Mouse (Mus musculus) olfactory bulb, adult 2 months (tissue): ENCODE data around the gene 4921524J17Rik. TPM values are rescaled to one million over a fixed set of nuclear protein-coding genes. Genes with fewer than 3 reads are reported as not detected.

ENCODE experiments used
- H3K27ac ChIP-seq: fragments of 200-500 bp; 2 replicates; pipeline ENCODE4 v1.5.1; 2012; ENCODE audit warnings: low read depth, low read length; ENCODE audit not compliant: insufficient read depth
- H3K4me1 ChIP-seq: fragments of 200-500 bp; 2 replicates; pipeline ENCODE4 v1.6.1; 2012; ENCODE audit warnings: low read length; ENCODE audit not compliant: control insufficient read depth, insufficient read depth
- H3K4me3 ChIP-seq: fragments of 200-500 bp; 2 replicates; pipeline ENCODE4 v1.5.1; 2012; ENCODE audit warnings: mild to moderate bottlenecking, low read depth, low read length, moderate library complexity; ENCODE audit not compliant: insufficient read depth
- CTCF ChIP-seq: fragments of 200-500 bp; IDR thresholded peaks from 2 replicates; pipeline ENCODE4 v1.5.1; 2012; ENCODE audit warnings: low read depth, mild to moderate bottlenecking, low read length, moderate library complexity; ENCODE audit not compliant: insufficient read depth
- POLR2A ChIP-seq: fragments of 200-500 bp; IDR thresholded peaks from 2 replicates; pipeline ENCODE4 v1.6.1; 2012; ENCODE audit warnings: mild to moderate bottlenecking, low read depth, low read length, moderate library complexity; ENCODE audit not compliant: insufficient read depth
- WGBS: fragments of 180-500 bp; shearing (Covaris S2); methylation state at CpG from one replicate; pipeline ENCODE4 v1.1.7; 2018; 5-methylcytosine and 5-hydroxymethylcytosine counted together
- polyA plus RNA-seq: library from polyadenylated mRNA; stranded (reverse); fragments of >200 nt; gene quantifications from 2 replicates; pipeline ENCODE4 v1.2.4, GENCODE M21; 2012; ENCODE audit warnings: low replicate concordance; ENCODE audit not compliant: missing spikeins, insufficient read depth, insufficient read length

4921524J17Rik gene
- polyA plus RNA-seq, 1 experiment: not detected

DNA sequence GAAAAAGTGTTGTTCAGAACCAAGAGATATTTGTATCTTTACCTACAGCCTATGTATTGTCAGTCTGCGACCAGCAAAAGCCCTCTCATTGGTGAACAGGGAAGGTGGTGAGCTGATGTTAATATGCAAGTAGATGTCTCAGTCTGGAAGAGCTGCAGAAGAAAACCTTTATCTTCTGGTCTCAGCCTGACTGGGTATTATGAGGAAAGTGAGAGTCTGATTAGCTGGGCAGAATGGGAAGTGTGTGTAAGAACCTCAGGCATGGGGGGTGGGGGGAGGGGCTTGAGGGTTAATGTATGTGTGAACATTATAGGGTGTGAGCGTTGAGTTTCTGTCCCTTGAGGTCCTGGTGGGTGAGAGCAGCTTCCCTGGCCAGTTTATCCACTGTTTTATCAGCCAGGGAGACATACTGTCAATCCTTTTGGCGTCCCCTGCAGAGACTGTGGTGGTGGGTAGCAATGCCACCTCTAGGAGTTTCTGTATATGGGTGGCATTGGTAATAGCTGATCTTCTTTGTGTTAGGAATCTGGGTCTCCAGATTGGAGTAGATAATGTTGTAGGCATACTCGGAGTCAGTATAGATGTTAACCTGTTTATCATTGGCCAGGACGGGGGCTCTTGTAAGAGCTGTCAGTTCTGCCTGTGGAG is 36.1 kb downstream of the 4921524J17Rik start:
- WGBS: 88% methylated on average over 5 of the region's 5 CpGs
- TF ChIP-seq POLR2A: no peak
- no peak for TF ChIP-seq CTCF
- H3K4me1 ChIP-seq: no peaks in the 10 kb centered on the region
- H3K27ac ChIP-seq: no peak overlapping the region
- no peak overlapping the region for H3K4me3 ChIP-seq

DNA sequence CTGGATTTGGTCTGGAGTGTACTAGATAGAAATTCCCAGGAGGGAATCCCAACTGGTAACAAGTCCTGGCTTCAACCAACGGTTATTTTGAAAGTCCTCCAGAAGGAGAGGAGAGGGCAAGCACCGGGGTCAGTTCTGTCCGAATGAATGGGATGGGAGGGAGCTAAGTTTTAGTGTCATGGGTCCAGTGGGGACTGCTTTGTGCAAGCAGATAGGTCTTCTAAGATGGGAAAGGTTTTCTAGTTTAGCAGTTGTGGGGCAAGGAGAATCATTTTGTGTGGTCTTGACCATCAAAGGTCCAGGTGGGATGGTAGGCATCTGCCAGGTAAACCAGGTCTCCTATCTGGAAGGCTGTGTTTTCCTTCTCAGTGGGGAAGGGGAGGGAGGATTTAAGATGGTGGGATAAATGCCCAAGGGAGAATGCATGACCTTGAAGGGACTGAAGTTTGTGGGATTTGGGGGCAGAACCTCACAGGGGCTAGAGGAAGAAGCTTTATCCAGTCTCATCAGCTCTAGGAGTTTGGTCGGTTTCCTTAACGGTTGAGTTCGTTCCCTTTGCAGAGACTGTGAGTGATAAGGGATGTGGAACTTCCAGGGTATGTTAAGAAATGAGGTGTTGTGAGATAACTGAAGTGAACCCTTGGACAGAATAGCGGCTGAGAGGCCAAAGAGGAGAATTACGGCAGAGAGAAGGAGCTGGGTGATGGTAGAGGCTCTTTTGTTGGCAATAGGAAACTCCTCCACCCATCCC is 36.8 kb downstream of the 4921524J17Rik start:
- TF ChIP-seq POLR2A (no peak), CTCF (no peak)
- Histone ChIP-seq H3K4me3 (no peak overlapping the region), H3K4me1 (no peaks in the 10 kb centered on the region), H3K27ac (no peak overlapping the region)
- 86% methylated on average over 8 of the region's 8 CpGs for WGBS

DNA sequence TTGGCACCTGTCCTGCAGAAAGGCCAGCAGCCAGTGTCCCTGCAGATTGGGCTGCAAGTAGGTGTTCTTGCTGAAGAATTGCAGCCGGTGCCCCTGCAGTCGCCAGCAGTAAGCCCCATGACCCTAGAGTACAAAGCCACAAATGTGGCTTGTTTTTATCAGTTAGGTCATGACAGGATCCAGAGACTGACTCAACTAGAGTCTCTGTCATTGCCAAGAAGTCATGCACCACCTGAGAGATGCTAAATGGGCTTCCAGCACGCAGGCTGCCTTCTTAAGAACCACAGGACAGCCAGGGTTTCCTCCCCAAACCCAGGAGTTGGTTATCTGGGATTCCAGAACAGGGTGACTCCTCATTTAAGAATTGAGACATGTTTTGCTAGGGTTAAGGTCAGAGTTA is 37.6 kb downstream of the 4921524J17Rik start:
- Histone ChIP-seq H3K4me3 (no peak overlapping the region), H3K4me1 (no peaks in the 10 kb centered on the region), H3K27ac (no peak overlapping the region)
- 79% methylated on average over 3 of the region's 3 CpGs for WGBS
- TF ChIP-seq CTCF (no peak), POLR2A (no peak)

DNA sequence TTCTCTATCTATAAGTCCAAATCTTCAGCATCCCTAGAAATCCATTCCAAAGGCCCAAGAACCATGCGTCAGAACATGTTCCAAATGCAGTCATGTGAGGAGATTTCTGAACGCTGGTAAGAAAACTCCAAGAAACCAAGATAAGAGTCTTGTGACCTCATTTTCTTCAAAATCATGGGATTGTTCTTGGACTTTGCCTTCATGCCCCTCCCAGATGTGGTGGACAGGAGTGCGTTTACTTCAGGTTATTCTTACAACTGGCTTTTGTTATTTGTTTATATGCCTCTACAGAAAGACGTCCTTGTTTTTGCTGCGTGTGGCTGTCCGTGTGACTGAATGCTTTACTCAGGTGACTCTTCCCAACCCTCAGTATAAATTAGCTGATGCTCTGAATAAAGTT is 39.4 kb downstream of the 4921524J17Rik start:
- no peak overlapping the region for H3K27ac ChIP-seq
- TF ChIP-seq POLR2A (no peak), CTCF (no peak)
- WGBS: 92% methylated on average over 6 of the region's 6 CpGs
- H3K4me3 ChIP-seq: no peak overlapping the region
- H3K4me1 ChIP-seq: no peaks in the 10 kb centered on the region

DNA sequence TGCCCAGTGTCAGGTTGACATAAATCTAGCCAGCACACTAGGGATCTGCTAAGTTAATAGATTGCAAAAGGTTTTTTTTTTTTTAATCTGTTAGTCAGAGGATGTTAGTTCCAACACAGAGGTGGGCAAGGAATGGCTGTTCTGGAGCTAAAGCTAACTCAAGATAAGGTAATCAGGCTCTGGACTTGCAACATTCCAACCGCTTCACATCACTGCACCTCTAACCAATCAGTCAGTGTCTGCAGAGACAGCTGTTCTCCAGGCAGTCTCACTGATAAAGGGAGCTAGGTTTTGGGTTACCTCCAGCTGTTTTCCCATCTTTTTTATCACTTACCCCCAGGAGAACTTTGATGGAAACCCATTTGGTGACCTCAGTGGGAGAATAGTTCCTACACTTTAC is 41.2 kb downstream of the 4921524J17Rik start:
- Histone ChIP-seq H3K4me3 (no peak overlapping the region), H3K27ac (no peak overlapping the region), H3K4me1 (no peaks in the 10 kb centered on the region)
- 88% methylated on average over 1 of the region's 1 CpGs for WGBS
- TF ChIP-seq CTCF (no peak), POLR2A (no peak)

DNA sequence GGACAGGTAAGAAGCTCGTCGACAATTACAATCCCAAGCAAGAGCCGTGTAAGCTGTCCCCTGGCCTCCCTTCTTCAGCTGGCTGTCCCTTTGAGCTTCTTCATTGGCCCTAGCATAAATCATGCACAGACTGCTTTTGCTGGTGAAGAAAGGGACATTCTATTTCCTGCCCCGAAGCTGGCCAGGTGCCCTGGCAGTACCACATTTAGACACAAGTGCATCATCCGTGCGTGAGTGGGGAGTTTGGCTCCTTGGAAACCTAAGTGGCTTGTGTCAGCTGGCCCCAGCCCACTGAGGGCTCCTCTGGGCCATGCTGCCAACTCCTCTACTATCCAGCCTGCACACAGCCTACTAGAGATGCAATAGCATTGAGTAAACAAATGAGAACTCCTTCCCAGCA is 46.4 kb downstream of the 4921524J17Rik start, which contains the start of gene Mylk3:
Mylk3 (minus strand) TSS at position 141 of the 400 bp plus-strand sequence.
- H3K4me3 ChIP-seq: no peak within 1 kb of the TSS
- H3K4me1 ChIP-seq: no peaks in the 10 kb centered on the region
- TF ChIP-seq POLR2A: no peak
- TF ChIP-seq CTCF: no peak
- no peak within 1 kb of the TSS for H3K27ac ChIP-seq
- 46% methylated on average over 6 of the region's 6 CpGs for WGBS

DNA sequence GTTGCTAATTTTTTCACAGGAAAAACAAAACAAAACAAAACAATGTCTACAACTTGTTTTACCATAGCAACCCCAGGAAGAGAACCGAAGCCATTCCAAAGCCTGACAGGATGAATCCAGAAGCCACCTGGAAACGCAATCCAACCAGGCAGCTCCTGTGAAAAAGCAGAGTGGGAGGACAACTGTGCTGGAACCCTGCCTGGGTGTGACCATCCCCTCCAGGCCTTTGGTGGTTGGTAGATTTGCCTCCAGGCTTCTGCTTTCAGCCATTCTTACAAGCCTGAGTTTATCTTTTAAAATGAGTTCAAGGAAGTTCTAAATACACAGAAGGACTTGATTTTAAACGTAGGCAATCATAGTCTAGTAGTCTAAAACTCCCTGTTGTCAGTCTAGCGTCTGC is 50.7 kb downstream of the 4921524J17Rik start:
- TF ChIP-seq CTCF (no peak), POLR2A (no peak)
- Histone ChIP-seq H3K4me3 (no peak overlapping the region), H3K4me1 (peaks cover 4% of the 10 kb centered on the region; the same call in 1 of the 2 replicates), H3K27ac (no peak overlapping the region)
- 61% methylated on average over 4 of the region's 4 CpGs for whole genome bisulfite sequencing

DNA sequence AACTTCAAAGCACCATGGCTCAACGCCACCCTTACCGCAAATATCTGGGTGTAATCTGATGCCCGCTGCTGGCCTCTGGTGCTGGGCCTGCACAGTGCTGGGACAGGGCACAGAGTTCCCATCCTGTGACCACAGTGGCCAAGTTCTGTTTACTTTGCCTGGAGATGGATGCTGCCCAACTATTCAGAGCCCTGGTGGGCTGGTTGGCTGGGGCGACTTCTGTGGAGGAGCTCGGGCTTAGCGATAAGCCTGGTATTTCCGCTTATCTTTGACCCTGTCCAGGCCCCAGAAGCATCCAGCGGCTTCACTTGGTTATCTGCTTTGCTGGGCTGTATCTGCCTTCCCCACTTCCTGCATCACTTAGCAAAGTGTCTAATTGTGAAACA is 51.8 kb downstream of the 4921524J17Rik start:
- peaks cover 4% of the 10 kb centered on the region; the same call in 1 of the 2 replicates for H3K4me1 ChIP-seq
- no peak overlapping the region for H3K27ac ChIP-seq
- 74% methylated on average over 8 of the region's 8 CpGs for WGBS
- no peak for TF ChIP-seq CTCF
- no peak for TF ChIP-seq POLR2A
- no peak overlapping the region for H3K4me3 ChIP-seq

DNA sequence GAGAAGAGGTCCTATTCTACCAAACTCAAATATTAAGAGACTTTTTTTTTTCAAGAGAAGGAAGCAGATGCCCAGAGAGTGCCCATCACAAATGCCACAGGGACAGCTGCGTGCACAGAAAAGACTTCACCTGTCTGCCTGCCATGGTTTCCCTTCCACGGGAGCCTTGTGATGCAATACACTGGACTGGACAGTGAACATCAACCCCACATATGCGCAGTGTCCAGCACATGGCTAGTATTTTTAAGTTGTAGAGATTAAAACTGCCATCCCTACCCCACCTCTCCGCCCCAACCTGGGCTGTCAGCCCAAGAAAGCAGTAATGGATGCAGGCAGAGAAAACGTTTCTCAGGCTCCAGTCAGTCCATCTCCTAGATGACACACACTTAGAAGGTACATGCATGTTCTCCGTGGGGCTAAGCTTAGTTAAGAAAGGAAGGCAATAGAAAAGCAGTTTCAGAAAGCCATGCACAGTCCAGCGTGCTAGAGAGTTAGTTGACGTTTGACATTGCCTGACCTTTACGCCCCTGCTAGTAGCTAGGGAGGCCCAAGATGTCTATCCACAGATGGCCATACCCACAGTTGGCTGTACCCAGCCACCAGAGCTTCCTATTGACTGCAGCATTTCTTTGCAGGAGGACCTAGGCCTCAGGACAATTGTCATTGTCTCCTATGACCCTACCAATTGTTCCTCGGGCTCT is 52.4 kb downstream of the 4921524J17Rik start:
- WGBS: 87% methylated on average over 10 of the region's 10 CpGs
- Histone ChIP-seq H3K27ac (no peak overlapping the region), H3K4me1 (peaks cover 4% of the 10 kb centered on the region; the same call in 1 of the 2 replicates), H3K4me3 (no peak overlapping the region)
- TF ChIP-seq POLR2A (no peak), CTCF (no peak)
